Mouse (Mus musculus): ENCODE data around the gene Wbp2nl. TPM values are rescaled to one million over a fixed set of nuclear protein-coding genes. Genes with fewer than 3 reads are reported as not detected.
"Not testable (repeated sequence)": the region's sequence is repeated elsewhere in the genome, so short reads cannot be mapped to it uniquely, and the experiment has no call there.

The Wbp2nl gene
- polyA plus RNA-seq, 1 experiment from 2014 or later, result 0.28 TPM

- H3K9me3 ChIP-seq, result no peaks in the 10 kb centered on the region
- peak; percentile 100 for DNase-seq (ENCODE audit: low spot score)
- peak within 1 kb of the TSS; percentile 94 for H3K4me3 ChIP-seq
- no peaks in the 10 kb centered on the region for H3K27me3 ChIP-seq (ENCODE audit: insufficient read depth, poor library complexity, severe bottlenecking)
- H3K36me3 ChIP-seq, result peaks cover 20% of the 10 kb centered on the region
- 2% methylated on average over 57 of the region's 57 CpGs for WGBS
- H3K4me1 ChIP-seq, result peaks cover 33% of the 10 kb centered on the region
- peak within 1 kb of the TSS; percentile 99 for H3K27ac ChIP-seq
These were observed 55.6 kb downstream of the Wbp2nl start, which contains the start of gene Ndufa6 for GRCm38 (mm10) chr15:82354126-82354945. Ndufa6 (minus strand) TSS chr15:82354322.

GRCm38 (mm10) chr15:82358431-82359260 lies 59.9 kb downstream of the Wbp2nl start:
- Histone ChIP-seq H3K27me3 (ENCODE audit: insufficient read depth, poor library complexity, severe bottlenecking) (no peaks in the 10 kb centered on the region), H3K9me3 (no peaks in the 10 kb centered on the region), H3K27ac (peak overlapping the region; percentile 79), H3K4me3 (no peak overlapping the region), H3K4me1 (peaks cover 18% of the 10 kb centered on the region), H3K36me3 (no peaks in the 10 kb centered on the region)
- no peak for DNase-seq (ENCODE audit: low spot score)
- WGBS, result 56% methylated on average over 22 of the region's 22 CpGs

DNA sequence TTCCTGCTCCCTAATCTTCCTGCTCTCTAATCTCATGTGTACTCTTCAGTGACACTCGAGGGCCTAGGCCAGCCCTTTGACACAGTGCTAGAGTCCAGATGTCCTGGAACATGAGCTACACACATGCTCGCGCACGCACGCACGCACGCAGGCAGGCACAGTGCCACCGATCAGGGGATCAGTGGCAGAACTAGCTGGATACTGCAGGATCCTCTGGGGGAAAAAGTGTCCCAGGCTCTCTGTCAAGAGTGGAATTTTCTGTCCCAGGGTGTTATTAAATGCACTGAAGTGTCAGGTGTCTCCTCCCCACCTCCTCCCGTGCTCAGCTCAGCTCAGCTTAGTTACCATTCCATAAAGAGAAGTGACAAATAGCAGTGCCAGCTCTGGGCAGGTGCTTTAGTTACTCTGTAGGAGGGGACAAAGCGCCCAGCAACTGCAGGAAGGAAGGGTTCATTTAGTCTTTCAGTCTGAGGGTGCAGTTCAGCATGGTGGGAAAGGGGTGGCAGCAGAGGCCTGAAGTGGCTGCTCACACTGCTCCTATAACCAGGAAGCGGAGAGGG lies 62.8 kb downstream of the Wbp2nl start:
- Histone ChIP-seq H3K27me3 (ENCODE audit: insufficient read depth, poor library complexity, severe bottlenecking) (no peaks in the 10 kb centered on the region), H3K4me1 (peaks cover 14% of the 10 kb centered on the region), H3K4me3 (no peak overlapping the region), H3K9me3 (no peaks in the 10 kb centered on the region), H3K27ac (peak overlapping the region; percentile 66), H3K36me3 (no peaks in the 10 kb centered on the region)
- WGBS, result 65% methylated on average over 11 of the region's 11 CpGs
- peak; percentile 74 for DNase-seq (ENCODE audit: low spot score)

- WGBS, result 82% methylated on average over 4 of the region's 4 CpGs
- H3K36me3 ChIP-seq, result no peaks in the 10 kb centered on the region
- no peaks in the 10 kb centered on the region for H3K27me3 ChIP-seq (ENCODE audit: insufficient read depth, poor library complexity, severe bottlenecking)
- H3K4me3 ChIP-seq, result no peak overlapping the region
- peak; percentile 36 for DNase-seq (ENCODE audit: low spot score)
- H3K9me3 ChIP-seq, result no peaks in the 10 kb centered on the region
- peaks cover 14% of the 10 kb centered on the region for H3K4me1 ChIP-seq
- no peak overlapping the region for H3K27ac ChIP-seq
These were observed 63.5 kb downstream of the Wbp2nl start for GRCm38 (mm10) chr15:82362234-82362633.

DNA sequence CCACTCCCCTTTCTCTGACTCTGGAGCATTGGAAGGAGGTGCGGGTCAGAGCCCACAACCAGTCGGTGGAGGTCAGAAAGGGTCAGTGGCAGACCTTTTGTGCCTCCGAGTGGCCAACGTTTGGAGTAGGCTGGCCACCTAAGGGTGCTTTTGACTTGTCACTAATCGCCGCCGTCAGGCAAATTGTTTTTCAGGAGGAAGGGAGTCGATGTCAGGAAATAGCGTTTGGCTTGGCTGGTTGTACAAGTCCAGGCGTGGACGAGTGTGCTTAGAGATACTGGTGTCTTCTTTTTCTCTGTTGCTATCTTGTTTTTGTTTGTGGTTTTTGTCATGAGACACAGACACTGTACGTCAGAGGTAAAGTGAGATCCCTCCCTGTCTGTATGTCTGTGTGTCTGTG lies 65.0 kb downstream of the Wbp2nl start:
- not testable (repeated sequence) for H3K9me3 ChIP-seq; H3K27ac ChIP-seq; H3K36me3 ChIP-seq; H3K27me3 ChIP-seq (ENCODE audit: insufficient read depth, poor library complexity, severe bottlenecking); H3K4me3 ChIP-seq; DNase-seq (ENCODE audit: low spot score)
- WGBS, result 64% methylated on average over 11 of the region's 12 CpGs
- peaks cover 11% of the 10 kb centered on the region for H3K4me1 ChIP-seq

Other genes starting within 250 kb of the Wbp2nl start
- gene 4930407I10Rik, start 239.8 kb upstream of the Wbp2nl start, polyA plus RNA-seq (2016; fragmentation: Nextera tagmentation; extraction: Ambion mirVana), result not detected in 2 replicates
- 0.05 TPM in 1 of 2 replicates, not detected in the other for gene Mei1, start 229.0 kb upstream of the Wbp2nl start, polyA plus RNA-seq (2016; fragmentation: Nextera tagmentation; extraction: Ambion mirVana)
- gene Ccdc134, start 171.0 kb upstream of the Wbp2nl start, polyA plus RNA-seq (2016; fragmentation: Nextera tagmentation; extraction: Ambion mirVana), result 13.5 and 19.4 TPM in 2 replicates
- 129 and 133 TPM in 2 replicates for gene Srebf2, start 151.8 kb upstream of the Wbp2nl start, polyA plus RNA-seq (2016; fragmentation: Nextera tagmentation; extraction: Ambion mirVana)
- gene Shisa8, start 86.1 kb upstream of the Wbp2nl start, polyA plus RNA-seq (2016; fragmentation: Nextera tagmentation; extraction: Ambion mirVana), result 0.11 and 0.13 TPM in 2 replicates
- gene Tnfrsf13c, start 74.6 kb upstream of the Wbp2nl start, polyA plus RNA-seq (2016; fragmentation: Nextera tagmentation; extraction: Ambion mirVana), result 0.20 TPM in 1 of 2 replicates, not detected in the other
- gene Cenpm, start 54.2 kb upstream of the Wbp2nl start, polyA plus RNA-seq (2016; fragmentation: Nextera tagmentation; extraction: Ambion mirVana), result 58.1 and 66.3 TPM in 2 replicates
- not detected in 2 replicates for gene 1500009C09Rik, start 46.6 kb upstream of the Wbp2nl start, polyA plus RNA-seq (2016; fragmentation: Nextera tagmentation; extraction: Ambion mirVana)
- gene Sept3, start 24.1 kb upstream of the Wbp2nl start, polyA plus RNA-seq (2016; fragmentation: Nextera tagmentation; extraction: Ambion mirVana), result 3.7 and 14.0 TPM in 2 replicates
- gene Naga, start 40.0 kb downstream of the Wbp2nl start, polyA plus RNA-seq (2016; fragmentation: Nextera tagmentation; extraction: Ambion mirVana), result 28.4 and 32.3 TPM in 2 replicates
- 11.1 and 12.0 TPM in 2 replicates for gene Pheta2, start 40.0 kb downstream of the Wbp2nl start, polyA plus RNA-seq (2016; fragmentation: Nextera tagmentation; extraction: Ambion mirVana)
- 294 and 304 TPM in 2 replicates for gene Smdt1, start 40.0 kb downstream of the Wbp2nl start, polyA plus RNA-seq (2016; fragmentation: Nextera tagmentation; extraction: Ambion mirVana)
- gene Ndufa6, start 55.4 kb downstream of the Wbp2nl start, polyA plus RNA-seq (2016; fragmentation: Nextera tagmentation; extraction: Ambion mirVana), result 351 and 390 TPM in 2 replicates
- gene Cyp2d22, start 81.3 kb downstream of the Wbp2nl start, polyA plus RNA-seq (2016; fragmentation: Nextera tagmentation; extraction: Ambion mirVana), result 3.2 and 3.9 TPM in 2 replicates
- gene Cyp2d11, start 95.1 kb downstream of the Wbp2nl start, polyA plus RNA-seq (2016; fragmentation: Nextera tagmentation; extraction: Ambion mirVana), result not detected in 2 replicates
- gene Cyp2d10, start 108.2 kb downstream of the Wbp2nl start, polyA plus RNA-seq (2016; fragmentation: Nextera tagmentation; extraction: Ambion mirVana), result 0.75 TPM in 1 of 2 replicates, not detected in the other
- not detected in 2 replicates for gene Cyp2d9, start 134.5 kb downstream of the Wbp2nl start, polyA plus RNA-seq (2016; fragmentation: Nextera tagmentation; extraction: Ambion mirVana)

All from heart, embryonic 10.5 days (tissue).